Mouse (Mus musculus): ENCODE results near the gene Myt1.

- TF ChIP-seq MAX (IDR thresholded peaks at IDR 0.05; ENCODE audit: low read depth) = no peak
- TF ChIP-seq POLR2A (IDR thresholded peaks at IDR 0.05; ENCODE audit: insufficient read length, low read depth) = no peak
- no peak for TF ChIP-seq CEBPB (IDR thresholded peaks at IDR 0.05; ENCODE audit: insufficient read depth, poor library complexity, severe bottlenecking)
- no peak for TF ChIP-seq TCF3 (IDR thresholded peaks at IDR 0.05; ENCODE audit: insufficient read length, low read depth)
- no peak for TF ChIP-seq MYOG (IDR thresholded peaks at IDR 0.05; ENCODE audit: control insufficient read depth in 1 of 3, insufficient read depth in 1 of 3, insufficient read length in 2 of 3, low read depth in 2 of 3)
- no peak for TF ChIP-seq POLR2AphosphoS2 (IDR thresholded peaks at IDR 0.05; ENCODE audit: insufficient read length, low read depth)
These were observed 101.4 kb downstream of the Myt1 start for GRCm38 (mm10) chr2:181864536-181864860.

Data from myocyte (in vitro differentiated cells).